Mouse (Mus musculus) stomach, embryonic 16.5 days (tissue): ENCODE data around the gene Krt33a. TPM values are rescaled to one million over a fixed set of nuclear protein-coding genes. Genes with fewer than 3 reads are reported as not detected.
A peak's percentile ranks its signal among the peaks of the same experiment; 100 is the strongest.

Source experiments
- ATAC-seq: fragments of 200-750 bp; cut with Nextera tagmentation; 2 replicates; pipeline ENCODE4 v1.8.0; 2017; ENCODE audit warnings: moderate number of reproducible peaks, moderate TSS enrichment; ENCODE audit not compliant: insufficient read depth, low FRiP score
- H3K27ac ChIP-seq: fragments of 300-500 bp; sonication (generic); 2 replicates; pipeline ENCODE4 v1.5.1; 2014; ENCODE audit warnings: low read length
- H3K27me3 ChIP-seq: fragments of 300-500 bp; sonication (generic); 2 replicates; pipeline ENCODE4 v1.6.1; 2014; ENCODE audit warnings: low read length, control low read depth, mixed read lengths; ENCODE audit not compliant: control insufficient read depth, insufficient read depth
- H3K36me3 ChIP-seq: fragments of 300-500 bp; sonication (generic); 2 replicates; pipeline ENCODE4 v1.6.1; 2014; ENCODE audit warnings: low read length; ENCODE audit not compliant: control insufficient read depth, insufficient read depth
- H3K4me1 ChIP-seq: fragments of 300-500 bp; sonication (generic); 2 replicates; pipeline ENCODE4 v1.6.1; 2014; ENCODE audit warnings: low read length, control low read depth, mixed read lengths; ENCODE audit not compliant: control insufficient read depth, insufficient read depth
- H3K4me2 ChIP-seq: fragments of 300-500 bp; sonication (generic); 2 replicates; pipeline ENCODE4 v1.6.1; 2014; ENCODE audit warnings: low read depth, low read length, mixed read lengths
- H3K4me3 ChIP-seq: fragments of 300-500 bp; sonication (generic); replicated peaks from 2 replicates; pipeline ENCODE4 v1.5.1; 2014; ENCODE audit warnings: mild to moderate bottlenecking, low read length
- H3K9ac ChIP-seq: fragments of 300-500 bp; sonication (generic); 2 replicates; pipeline ENCODE4 v1.6.1; 2014; ENCODE audit warnings: low read length
- H3K9me3 ChIP-seq: fragments of 300-500 bp; sonication (generic); replicated peaks from 2 replicates; pipeline ENCODE4 v1.6.1; 2016; ENCODE audit warnings: low read length, control low read depth; ENCODE audit not compliant: control insufficient read depth
- WGBS: fragments of 180-500 bp; shearing (Covaris S2); extraction: QIAGEN DNeasy Blood & Tissue Kit; methylation state at CpG from one replicate; pipeline ENCODE4 v1.1.7; 2014; 5-methylcytosine and 5-hydroxymethylcytosine counted together
- polyA plus RNA-seq: library from polyadenylated mRNA; unstranded; fragments of >200 nt; fragmentation: Nextera tagmentation; extraction: Ambion mirVana; gene quantifications from 2 replicates; pipeline ENCODE4 v1.2.1, GENCODE M21; 2015

Krt33a gene
- polyA plus RNA-seq, 1 experiment from 2014 or later, result 0.23 TPM

DNA sequence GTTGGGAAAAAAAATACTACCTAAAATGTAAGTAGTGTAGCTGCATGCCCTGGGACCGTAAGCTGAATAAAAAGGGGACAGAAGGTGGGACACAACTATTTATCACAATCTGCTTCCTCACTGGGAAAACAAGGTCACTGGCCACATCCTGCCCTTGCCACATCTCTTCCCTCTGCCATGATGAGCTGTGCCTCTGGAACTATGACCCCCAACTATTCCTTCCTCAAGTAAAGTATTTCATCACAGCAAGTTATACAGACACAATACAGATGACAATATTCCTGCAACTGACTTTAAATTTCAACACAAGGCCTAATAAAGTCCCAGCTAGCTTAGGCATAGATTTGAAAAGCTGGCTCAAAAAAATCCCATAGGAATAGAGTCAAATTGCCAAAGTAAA is 3.5 kb upstream of the Krt33a start:
- WGBS, result 68% methylated on average over 1 of the region's 1 CpGs
- Histone ChIP-seq H3K9ac (no peak overlapping the region), H3K4me2 (no peak overlapping the region), H3K27ac (no peak overlapping the region), H3K4me1 (0 out of 2 replicates have a peak, but pooled peaks cover 2% of the 10 kb centered on the region), H3K4me3 (no peak overlapping the region), H3K27me3 (no peaks in the 10 kb centered on the region), H3K36me3 (no peaks in the 10 kb centered on the region), H3K9me3 (no peaks in the 10 kb centered on the region)
- no peak for ATAC-seq

DNA sequence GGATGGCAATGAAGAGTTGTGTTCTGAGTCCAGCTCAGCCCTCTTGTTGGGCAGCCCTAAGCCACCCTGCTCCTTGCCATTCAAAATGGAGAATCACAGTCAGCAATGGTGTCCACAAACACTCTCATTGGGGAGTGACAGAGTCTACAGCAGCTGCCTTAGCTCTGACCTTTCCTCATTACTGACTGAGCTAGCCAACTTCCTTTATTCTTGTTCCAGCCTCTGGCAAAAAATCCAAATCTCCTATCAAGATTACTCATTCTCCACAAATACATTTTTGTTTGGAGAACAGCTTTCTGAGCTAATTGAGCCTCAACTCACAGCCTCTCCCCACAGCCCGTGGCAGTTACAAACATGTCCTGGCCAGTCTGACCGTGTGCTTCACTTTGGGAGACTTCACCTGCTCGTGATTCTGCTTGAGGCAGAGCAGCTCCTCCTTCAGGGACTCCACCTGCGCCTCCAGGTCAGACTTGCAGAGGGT is 2.3 kb downstream of the Krt33a start:
- Histone ChIP-seq H3K4me1 (0 out of 2 replicates have a peak, but pooled peaks cover 3% of the 10 kb centered on the region), H3K4me2 (no peak overlapping the region), H3K9me3 (no peaks in the 10 kb centered on the region), H3K36me3 (no peaks in the 10 kb centered on the region), H3K4me3 (no peak overlapping the region), H3K27me3 (no peaks in the 10 kb centered on the region), H3K27ac (peak overlapping the region; percentile 63), H3K9ac (no peak overlapping the region)
- peak; percentile 72 for ATAC-seq
- WGBS, result 49% methylated on average over 4 of the region's 4 CpGs

DNA sequence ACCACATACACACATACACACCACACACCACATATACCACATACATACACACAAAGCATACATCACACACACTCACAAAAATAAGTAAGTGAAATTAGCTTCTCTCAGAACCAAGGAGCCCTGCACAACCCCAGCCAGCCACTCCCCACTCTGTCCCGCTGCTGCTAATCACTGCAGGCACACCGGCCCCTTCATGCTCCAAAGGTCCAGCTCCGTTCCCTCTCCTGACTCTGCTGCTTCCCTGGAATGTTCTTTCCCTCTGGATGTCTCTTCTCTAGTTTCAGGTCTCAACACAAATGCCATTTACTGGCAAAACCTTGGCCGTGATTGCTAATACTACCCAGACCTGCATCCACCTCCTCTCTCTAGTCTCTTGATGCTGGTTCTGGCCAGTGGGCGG is 5.3 kb downstream of the Krt33a start:
- Histone ChIP-seq H3K27ac (no peak overlapping the region), H3K4me2 (no peak overlapping the region), H3K27me3 (no peaks in the 10 kb centered on the region), H3K4me1 (0 out of 2 replicates have a peak, but pooled peaks cover 3% of the 10 kb centered on the region), H3K4me3 (no peak overlapping the region), H3K36me3 (no peaks in the 10 kb centered on the region), H3K9ac (no peak overlapping the region), H3K9me3 (no peaks in the 10 kb centered on the region)
- no peak for ATAC-seq
- 76% methylated on average over 5 of the region's 5 CpGs for WGBS

DNA sequence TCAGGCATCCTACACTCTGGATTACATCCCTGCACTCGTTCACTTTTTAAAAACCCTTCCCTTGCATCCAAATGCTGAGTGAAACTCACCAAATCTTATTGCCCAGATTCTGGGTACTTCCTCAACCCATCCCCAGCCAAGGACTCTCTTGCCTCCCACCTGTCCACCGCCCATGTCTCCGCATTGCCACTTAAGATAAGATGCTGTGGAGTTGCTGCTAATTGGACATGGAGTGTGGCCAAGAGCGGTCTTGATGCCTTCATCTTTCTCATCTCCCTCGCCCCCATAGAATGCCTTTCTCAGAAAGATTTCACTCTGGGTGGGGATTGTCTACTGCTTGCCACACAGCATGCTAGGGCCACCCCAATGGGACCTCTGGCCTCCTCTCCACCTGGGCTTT is 7.7 kb downstream of the Krt33a start:
- Histone ChIP-seq H3K4me1 (no peaks in the 10 kb centered on the region), H3K9ac (no peak overlapping the region), H3K27ac (no peak overlapping the region), H3K4me3 (no peak overlapping the region), H3K36me3 (no peaks in the 10 kb centered on the region), H3K9me3 (no peaks in the 10 kb centered on the region), H3K4me2 (no peak overlapping the region), H3K27me3 (no peaks in the 10 kb centered on the region)
- ATAC-seq, result no peak
- 83% methylated on average over 5 of the region's 5 CpGs for WGBS

DNA sequence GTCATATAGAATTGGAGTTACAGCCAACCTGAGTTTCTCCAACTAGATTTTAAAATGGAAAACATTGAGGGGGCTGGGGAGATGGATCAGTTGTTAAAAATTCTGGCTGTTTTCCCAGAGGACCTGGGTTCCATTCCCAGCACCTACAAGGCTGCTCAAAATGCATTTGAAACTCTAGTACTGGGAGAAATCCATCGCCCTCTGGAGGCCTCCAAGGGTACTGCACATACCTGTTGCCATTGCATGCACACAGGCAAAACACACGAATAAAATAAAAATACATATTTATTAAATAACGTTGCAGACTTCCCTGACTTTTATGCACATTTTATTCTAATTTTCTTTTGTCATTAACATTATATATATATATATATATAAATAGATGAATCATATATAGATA is 9.4 kb downstream of the Krt33a start:
- no peak for ATAC-seq
- Histone ChIP-seq H3K9ac (no peak overlapping the region), H3K27ac (peak overlapping the region; percentile 71), H3K4me1 (no peaks in the 10 kb centered on the region), H3K36me3 (no peaks in the 10 kb centered on the region), H3K27me3 (no peaks in the 10 kb centered on the region), H3K4me3 (no peak overlapping the region), H3K4me2 (no peak overlapping the region), H3K9me3 (no peaks in the 10 kb centered on the region)
- 59% methylated on average over 3 of the region's 3 CpGs for WGBS

DNA sequence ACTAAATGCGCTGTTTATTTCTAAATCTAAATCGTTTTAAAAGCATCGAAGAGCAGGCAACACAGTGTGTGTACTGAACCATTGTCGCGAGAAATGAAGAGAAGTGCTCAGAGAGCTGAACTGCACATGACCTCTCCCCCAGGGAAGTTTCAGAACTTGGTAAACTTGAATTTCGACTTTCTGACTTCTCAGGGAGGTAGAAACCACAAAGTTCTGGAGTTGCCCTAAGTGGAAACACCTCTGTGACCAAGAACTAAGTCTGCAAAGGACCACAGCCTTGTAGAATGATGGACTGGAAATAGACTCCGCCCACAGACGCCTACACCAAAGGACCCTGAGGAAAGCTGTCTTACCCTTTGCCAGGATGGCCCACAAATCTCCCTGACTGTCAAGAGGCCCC is 10.1 kb downstream of the Krt33a start:
- Histone ChIP-seq H3K9ac (no peak overlapping the region), H3K4me2 (no peak overlapping the region), H3K27ac (peak overlapping the region; percentile 71), H3K36me3 (no peaks in the 10 kb centered on the region), H3K27me3 (no peaks in the 10 kb centered on the region), H3K4me1 (no peaks in the 10 kb centered on the region), H3K4me3 (no peak overlapping the region), H3K9me3 (no peaks in the 10 kb centered on the region)
- ATAC-seq, result peak; percentile 56; the same call in 1 of the 2 replicates
- WGBS, result 65% methylated on average over 8 of the region's 8 CpGs

DNA sequence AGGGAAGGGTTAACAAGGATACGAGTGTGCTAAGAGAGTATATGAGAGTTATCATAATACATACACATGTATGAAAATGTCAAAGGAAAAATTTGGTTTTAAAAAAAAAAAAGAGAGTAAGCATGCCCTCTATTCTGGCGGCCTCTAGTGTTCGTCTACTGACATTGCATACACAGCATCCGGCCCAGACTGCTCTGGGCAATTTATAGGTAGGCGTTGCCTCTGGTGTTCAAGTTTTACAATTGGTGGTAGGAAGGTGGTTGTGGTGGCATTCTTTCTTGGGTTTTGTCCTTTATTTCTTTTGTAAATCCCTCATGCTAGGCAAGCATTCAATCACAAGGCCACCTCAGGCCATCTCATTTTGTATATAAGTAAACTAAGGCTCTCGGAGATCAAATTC is 11.2 kb downstream of the Krt33a start:
- 20% methylated on average over 6 of the region's 6 CpGs for WGBS
- no peaks in the 10 kb centered on the region for H3K36me3 ChIP-seq
- H3K27me3 ChIP-seq, result no peaks in the 10 kb centered on the region
- no peaks in the 10 kb centered on the region for H3K9me3 ChIP-seq
- no peak overlapping the region for H3K4me3 ChIP-seq
- no peak overlapping the region for H3K9ac ChIP-seq
- no peak overlapping the region for H3K27ac ChIP-seq
- no peak overlapping the region for H3K4me2 ChIP-seq
- H3K4me1 ChIP-seq, result no peaks in the 10 kb centered on the region
- no peak for ATAC-seq

DNA sequence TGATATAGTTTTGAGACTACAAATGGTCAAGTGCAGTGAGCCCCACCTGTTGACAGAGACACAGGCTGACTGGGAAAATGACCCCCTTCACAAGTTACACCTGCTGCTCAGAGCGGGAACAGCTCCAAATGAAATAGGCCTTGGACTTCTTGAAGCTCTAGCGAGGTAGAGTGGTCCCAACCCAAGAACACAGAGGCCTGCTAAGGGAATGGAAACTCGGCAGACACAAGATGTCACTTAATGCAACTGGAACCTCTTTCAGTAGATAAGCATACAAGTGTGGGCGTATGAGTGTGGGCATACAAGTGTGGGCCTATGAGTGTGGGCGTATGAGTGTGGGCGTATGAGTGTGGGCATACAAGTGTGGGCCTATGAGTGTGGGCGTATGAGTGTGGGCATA is 16.9 kb downstream of the Krt33a start:
- no peaks in the 10 kb centered on the region for H3K36me3 ChIP-seq
- H3K27me3 ChIP-seq, result peaks cover 4% of the 10 kb centered on the region; the same call in 1 of the 2 replicates
- WGBS, result 90% methylated on average over 7 of the region's 7 CpGs
- H3K4me2 ChIP-seq, result no peak overlapping the region
- H3K9me3 ChIP-seq, result no peaks in the 10 kb centered on the region
- H3K27ac ChIP-seq, result no peak overlapping the region
- ATAC-seq, result no peak
- no peak overlapping the region for H3K9ac ChIP-seq
- H3K4me1 ChIP-seq, result no peaks in the 10 kb centered on the region
- no peak overlapping the region for H3K4me3 ChIP-seq

DNA sequence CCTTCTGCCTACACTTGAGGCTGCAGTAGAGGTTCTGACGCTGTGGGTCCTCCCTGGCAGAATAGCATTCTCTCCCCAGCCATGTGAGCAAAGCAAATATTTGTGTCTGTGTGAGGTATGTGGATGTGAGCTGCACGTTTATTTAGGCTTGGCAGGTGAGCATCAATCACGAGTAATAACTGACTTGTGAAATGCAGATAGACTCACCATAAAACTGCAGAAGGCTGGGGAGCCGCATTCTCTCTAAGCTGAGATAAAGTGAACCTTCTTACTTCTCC is 21.7 kb downstream of the Krt33a start:
- Histone ChIP-seq H3K4me1 (no peaks in the 10 kb centered on the region), H3K9me3 (no peaks in the 10 kb centered on the region), H3K4me3 (no peak overlapping the region), H3K27ac (no peak overlapping the region), H3K27me3 (peaks cover 4% of the 10 kb centered on the region; the same call in 1 of the 2 replicates), H3K36me3 (no peaks in the 10 kb centered on the region), H3K9ac (no peak overlapping the region), H3K4me2 (no peak overlapping the region)
- WGBS, result 22% methylated on average over 4 of the region's 4 CpGs
- ATAC-seq, result no peak
